Mouse (Mus musculus) CH12.LX (cell line): ENCODE results near the gene Asphd1.

Experiments
- CHD2 ChIP-seq: IDR thresholded peaks from 2 replicates; pipeline ENCODE4 v1.6.1; 2011; ENCODE audit warnings: low read length, improper control_type of control experiment
- CTCF ChIP-seq, 2 experiments: IDR thresholded peaks in 1 of 2; conservative IDR thresholded peaks in 1 of 2; 2 replicates each; pipeline ENCODE4 v1.5.1; 2011 to 2012; ENCODE audit warnings: low read depth in 2 of 2, low read length in 2 of 2, improper control_type of control experiment in 1 of 2, inconsistent platforms in 1 of 2, mild to moderate bottlenecking in 1 of 2, moderate library complexity in 1 of 2
- E2F4 ChIP-seq: IDR thresholded peaks from 2 replicates; pipeline ENCODE4 v1.6.1; 2011; ENCODE audit warnings: low read depth, low read length, improper control_type of control experiment; ENCODE audit not compliant: insufficient replicate concordance
- HCFC1 ChIP-seq: IDR thresholded peaks from 2 replicates; pipeline ENCODE4 v1.6.1; 2012; ENCODE audit warnings: low read depth, mild to moderate bottlenecking, inconsistent platforms, low read length, improper control_type of control experiment
- JUN ChIP-seq: IDR thresholded peaks from 2 replicates; pipeline ENCODE4 v1.6.1; 2011; ENCODE audit warnings: low read depth, mild to moderate bottlenecking, low read length, improper control_type of control experiment, moderate library complexity; ENCODE audit not compliant: insufficient read depth
- KAT2A ChIP-seq: IDR thresholded peaks from 2 replicates; pipeline ENCODE4 v1.6.1; 2012; ENCODE audit warnings: low read length, improper control_type of control experiment, inconsistent platforms; ENCODE audit not compliant: insufficient replicate concordance
- MAFK ChIP-seq: IDR thresholded peaks from 2 replicates; pipeline ENCODE4 v1.6.1; 2011; ENCODE audit warnings: low read length, improper control_type of control experiment; ENCODE audit not compliant: insufficient replicate concordance
- MAX ChIP-seq: IDR thresholded peaks from 2 replicates; pipeline ENCODE4 v1.6.1; 2011; ENCODE audit warnings: low read length, improper control_type of control experiment
- MXI1 ChIP-seq: IDR thresholded peaks from 2 replicates; pipeline ENCODE4 v1.6.1; 2011; ENCODE audit warnings: mild to moderate bottlenecking, low read depth, low read length, improper control_type of control experiment
- POLR2A ChIP-seq: IDR thresholded peaks from 2 replicates; pipeline ENCODE4 v1.6.1; 2011; ENCODE audit warnings: low read depth, mild to moderate bottlenecking, improper control_type of control experiment, low read length
- POLR2AphosphoS2 ChIP-seq: IDR thresholded peaks from 2 replicates; pipeline ENCODE4 v1.6.1; 2011; ENCODE audit warnings: low read depth, low read length, improper control_type of control experiment
- USF1 ChIP-seq: IDR thresholded peaks from 2 replicates; pipeline ENCODE4 v1.6.1; 2014; ENCODE audit warnings: low read depth, mild to moderate bottlenecking, inconsistent platforms, low read length, improper control_type of control experiment
- ZKSCAN1 ChIP-seq: IDR thresholded peaks from 2 replicates; pipeline ENCODE4 v1.6.1; 2012; ENCODE audit warnings: low read depth, inconsistent platforms, low read length, improper control_type of control experiment, borderline replicate concordance
- ZMIZ1 ChIP-seq: IDR thresholded peaks from 2 replicates; pipeline ENCODE4 v1.6.1; 2012; ENCODE audit warnings: low read depth, mild to moderate bottlenecking, inconsistent platforms, low read length, improper control_type of control experiment

GRCm38 (mm10) chr7:126967361-126967760, 18.0 kb upstream of the Asphd1 start:
- TF ChIP-seq MAX (no peak), E2F4 (no peak), ZKSCAN1 (no peak), CTCF (conservative IDR thresholded peaks at IDR 0.05 in 1 of 2, IDR thresholded peaks at IDR 0.05 in 1 of 2; ENCODE audit: low read depth in 2 of 2, low read length in 2 of 2) (no peak), JUN (no peak), MXI1 (no peak), USF1 (no peak), ZMIZ1 (no peak), POLR2AphosphoS2 (no peak), POLR2A (no peak), HCFC1 (no peak), MAFK (no peak), CHD2 (no peak), KAT2A (no peak)
